Comparison of ENCODE assay signal across 8 mouse cellular contexts in the genomic region with DNA sequence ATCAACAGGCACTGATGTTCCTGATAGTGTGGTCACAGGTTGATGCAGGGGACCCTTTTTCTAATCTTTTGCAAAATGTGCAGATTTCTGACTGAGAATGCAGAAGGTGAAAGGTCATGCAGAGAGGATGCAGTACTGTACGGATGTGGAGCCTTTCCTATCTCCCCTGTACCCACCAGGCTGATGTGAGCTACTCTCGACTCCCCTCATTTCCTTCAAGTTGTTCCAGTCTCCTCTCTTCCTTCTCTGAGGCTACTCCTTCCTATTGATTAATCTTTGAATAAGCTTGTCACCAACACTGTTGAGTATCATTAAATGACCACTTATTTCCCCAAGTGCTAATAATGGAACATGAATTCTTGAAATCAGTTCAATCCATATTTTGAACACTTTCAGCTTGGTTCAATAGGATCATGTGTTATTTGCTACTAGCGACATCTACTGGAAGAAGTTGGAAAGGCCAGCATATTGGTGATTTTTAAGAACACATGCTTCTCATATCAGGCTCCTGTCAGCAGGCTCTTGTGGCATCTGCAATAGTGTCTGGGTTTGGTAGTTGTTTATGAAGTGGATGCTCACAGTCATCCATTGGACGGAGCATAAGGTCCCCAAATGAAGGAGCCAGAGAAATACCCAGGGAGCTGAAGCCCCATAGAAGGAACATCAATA. TPM values are rescaled to one million over a fixed set of nuclear protein-coding genes. Genes with fewer than 3 reads are reported as not detected.
DNase-seq lines count a peak whose midpoint lies in the region; ATAC-seq lines count a peak whose summit lies in the region.
"Had no signal": no experiment of that assay in that cellular context is flagged by ENCODE, and none has a peak within 500 bp of the region (broad histone marks: within the 10 kb centered on the region; RNA-seq: fewer than 3 reads in every experiment).

No protein-coding gene starts in this region.

- H3K27me3 ChIP-seq in midbrain, embryonic 11.5 days (ENCODE audit: control insufficient read depth, insufficient read depth, low read length): no peaks in the 10 kb centered on the region
- no peaks in the 10 kb centered on the region for H3K27me3 ChIP-seq in midbrain, embryonic 10.5 days (ENCODE audit: low read depth, poor library complexity, severe bottlenecking)
- H3K27me3 ChIP-seq in limb, embryonic 13.5 days: no peaks in the 10 kb centered on the region

- ATAC-seq in midbrain, embryonic 11.5 days (ENCODE audit: low FRiP score): peak; percentile 59; the same call in 1 of the 2 replicates
- peak; percentile 51; the same call in 1 of the 2 replicates for ATAC-seq in limb, embryonic 13.5 days (ENCODE audit: low FRiP score, low read depth)

- H3K4me3 ChIP-seq in midbrain, embryonic 11.5 days (ENCODE audit: low read depth, low read length): no peak overlapping the region
- H3K4me3 ChIP-seq in midbrain, embryonic 10.5 days: no peak overlapping the region
- no peak overlapping the region for H3K4me3 ChIP-seq in limb, embryonic 13.5 days

- peaks cover 5% of the 10 kb centered on the region for H3K9me3 ChIP-seq in midbrain, embryonic 11.5 days (ENCODE audit: control insufficient read depth, low read length)
- H3K9me3 ChIP-seq in midbrain, embryonic 10.5 days (replicated peaks): peaks cover 11% of the 10 kb centered on the region
- peaks cover 8% of the 10 kb centered on the region; the same call in 1 of the 2 replicates for H3K9me3 ChIP-seq in limb, embryonic 13.5 days

- peak; percentile 93 for DNase-seq in midbrain, embryonic 11.5 days (ENCODE audit: low spot score, missing footprints)
- DNase-seq in midbrain, embryonic 10.5 days (ENCODE audit: low spot score): no peak
- peak; percentile 92 for DNase-seq in NIH3T3 (ENCODE audit: low read depth)
- DNase-seq in cerebellum, postnatal 10 days: peak; percentile 69 to 81
- peak; percentile 70 to 80 for DNase-seq in heart, postnatal 10 days
- DNase-seq in retina, postnatal 1 day: peak; percentile 74

- no peak overlapping the region for H3K27ac ChIP-seq in midbrain, embryonic 11.5 days (ENCODE audit: low read depth, low read length)
- H3K27ac ChIP-seq in midbrain, embryonic 10.5 days (replicated peaks): no peak overlapping the region
- H3K27ac ChIP-seq in limb, embryonic 13.5 days: no peak overlapping the region

- H3K36me3 ChIP-seq in midbrain, embryonic 11.5 days (ENCODE audit: control insufficient read depth, insufficient read depth, low read length): no peaks in the 10 kb centered on the region
- no peaks in the 10 kb centered on the region for H3K36me3 ChIP-seq in midbrain, embryonic 10.5 days
- H3K36me3 ChIP-seq in limb, embryonic 13.5 days: no peaks in the 10 kb centered on the region

- intact Hi-C loops in heart, postnatal 10 days (cut with DNase I): loop anchor here (1.0 to 5.0 kb wide), 3 partner anchors 149 to 430 kb away; partner anchors contain the start of gene Agfg1

- H3K9ac ChIP-seq in midbrain, embryonic 11.5 days (ENCODE audit: low read length): no peak overlapping the region
- H3K9ac ChIP-seq in limb, embryonic 13.5 days: no peak overlapping the region

- H3K4me1 ChIP-seq in midbrain, embryonic 11.5 days (ENCODE audit: control insufficient read depth, insufficient read depth, low read length): no peaks in the 10 kb centered on the region
- H3K4me1 ChIP-seq in midbrain, embryonic 10.5 days: no peaks in the 10 kb centered on the region
- H3K4me1 ChIP-seq in limb, embryonic 13.5 days: no peaks in the 10 kb centered on the region

- H3K4me2 ChIP-seq in midbrain, embryonic 11.5 days: no peak overlapping the region
- H3K4me2 ChIP-seq in limb, embryonic 13.5 days (replicated peaks): no peak overlapping the region

- 38% methylated on average over 4 of the region's 4 CpGs for WGBS in midbrain, embryonic 11.5 days
- WGBS in midbrain, embryonic 10.5 days: 37% methylated on average over 4 of the region's 4 CpGs
- 41% methylated on average over 4 of the region's 4 CpGs for WGBS in limb, embryonic 13.5 days

RNA-seq across cellular contexts. Expression of gene Gm47959, which starts 12.7 kb away (rescaled TPM):
- polyA plus RNA-seq in midbrain, embryonic 11.5 days (2014; fragmentation: Nextera tagmentation; extraction: Ambion mirVana): not detected in 2 replicates
- not detected in 2 replicates for polyA plus RNA-seq in midbrain, embryonic 10.5 days (2016; fragmentation: Nextera tagmentation; extraction: Ambion mirVana)
- not detected for total RNA-seq in heart, postnatal 10 days (2021)
- not detected in 2 replicates for polyA plus RNA-seq in limb, embryonic 13.5 days (2015; fragmentation: Nextera tagmentation; extraction: Ambion mirVana)
- polyA plus RNA-seq: testis, adult 2 months had no signal

RNA-seq across cellular contexts. Expression of gene Gm47955, which starts 27.6 kb away (rescaled TPM):
- polyA plus RNA-seq in midbrain, embryonic 11.5 days (2014; fragmentation: Nextera tagmentation; extraction: Ambion mirVana): not detected in 2 replicates
- not detected in 2 replicates for polyA plus RNA-seq in midbrain, embryonic 10.5 days (2016; fragmentation: Nextera tagmentation; extraction: Ambion mirVana)
- not detected for total RNA-seq in heart, postnatal 10 days (2021)
- not detected in 2 replicates for polyA plus RNA-seq in limb, embryonic 13.5 days (2015; fragmentation: Nextera tagmentation; extraction: Ambion mirVana)
- polyA plus RNA-seq: testis, adult 2 months had no signal

RNA-seq across cellular contexts. Expression of gene Gm7544, which starts 31.9 kb away (rescaled TPM):
- not detected in 2 replicates for polyA plus RNA-seq in midbrain, embryonic 11.5 days (2014; fragmentation: Nextera tagmentation; extraction: Ambion mirVana)
- polyA plus RNA-seq in midbrain, embryonic 10.5 days (2016; fragmentation: Nextera tagmentation; extraction: Ambion mirVana): not detected in 2 replicates
- not detected for total RNA-seq in heart, postnatal 10 days (2021)
- not detected in 2 replicates for polyA plus RNA-seq in limb, embryonic 13.5 days (2015; fragmentation: Nextera tagmentation; extraction: Ambion mirVana)
- polyA plus RNA-seq: testis, adult 2 months had no signal

RNA-seq across cellular contexts. Expression of gene A030003K21Rik, which starts 44.5 kb away (rescaled TPM):
- polyA plus RNA-seq in midbrain, embryonic 11.5 days (2014; fragmentation: Nextera tagmentation; extraction: Ambion mirVana): not detected in 2 replicates
- not detected in 2 replicates for polyA plus RNA-seq in midbrain, embryonic 10.5 days (2016; fragmentation: Nextera tagmentation; extraction: Ambion mirVana)
- not detected for total RNA-seq in heart, postnatal 10 days (2021)
- not detected in 2 replicates for polyA plus RNA-seq in limb, embryonic 13.5 days (2015; fragmentation: Nextera tagmentation; extraction: Ambion mirVana)
- polyA plus RNA-seq: testis, adult 2 months had no signal

RNA-seq across cellular contexts. Expression of gene Slc19a3, which starts 50.6 kb away (rescaled TPM):
- 0.33 and 0.83 TPM in 2 replicates for polyA plus RNA-seq in midbrain, embryonic 11.5 days (2014; fragmentation: Nextera tagmentation; extraction: Ambion mirVana)
- polyA plus RNA-seq in midbrain, embryonic 10.5 days (2016; fragmentation: Nextera tagmentation; extraction: Ambion mirVana): 0.31 and 0.48 TPM in 2 replicates
- under 1 TPM; 0.62 to 0.72 TPM for total RNA-seq in heart, postnatal 10 days (2021)
- 0.38 and 0.43 TPM in 2 replicates for polyA plus RNA-seq in limb, embryonic 13.5 days (2015; fragmentation: Nextera tagmentation; extraction: Ambion mirVana)
